Mouse (Mus musculus) cortical plate, adult 2 months (tissue): ENCODE measurements around the gene Fbxo36.

Source experiments
- CTCF ChIP-seq: fragments of 200-500 bp; IDR thresholded peaks from 2 replicates; pipeline ENCODE4 v1.5.1; 2011; ENCODE audit warnings: mild to moderate bottlenecking, control low read depth, low read length; ENCODE audit not compliant: insufficient read depth; ENCODE audit errors: extremely low read depth
- POLR2A ChIP-seq: fragments of 200-500 bp; IDR thresholded peaks from 2 replicates; pipeline ENCODE4 v1.6.1; 2011; ENCODE audit warnings: mild to moderate bottlenecking, low read length, control low read depth; ENCODE audit not compliant: insufficient read depth; ENCODE audit errors: extremely low read depth

GRCm38 (mm10) chr1:84891746-84892145 is 52.1 kb downstream of the Fbxo36 start:
- TF ChIP-seq CTCF (no peak), POLR2A (no peak)
